Mouse (Mus musculus) G1E (cell line): Measurements from ENCODE around the gene Ppm1h. TPM values are rescaled to one million over a fixed set of nuclear protein-coding genes. Genes with fewer than 3 reads are reported as not detected.

ENCODE experiments used
- ATAC-seq: 2 replicates; pipeline ENCODE4 v1.8.0; 2016; ENCODE audit warnings: mild to moderate bottlenecking; ENCODE audit not compliant: insufficient number of reproducible peaks, poor library complexity, low FRiP score, severe bottlenecking; ENCODE audit errors: extremely low read depth
- DNase-seq: peaks from one replicate; pipeline ENCODE4 v3.0.0; 2012; ENCODE audit warnings: low spot score
- H3K27me3 ChIP-seq: 2 replicates; pipeline ENCODE4 v1.6.1; 2012; ENCODE audit warnings: mild to moderate bottlenecking, low read length, inconsistent platforms; ENCODE audit not compliant: insufficient read depth
- H3K36me3 ChIP-seq: replicated peaks from 2 replicates; pipeline ENCODE3; 2012; ENCODE audit warnings: mild to moderate bottlenecking, inconsistent platforms
- H3K4me1 ChIP-seq: 2 replicates; pipeline ENCODE4 v1.6.1; 2012; ENCODE audit warnings: low read depth, low read length, inconsistent platforms, mixed read lengths; ENCODE audit not compliant: insufficient read depth
- H3K4me3 ChIP-seq: 2 replicates; pipeline ENCODE4 v1.5.1; 2012; ENCODE audit warnings: low read depth, mild to moderate bottlenecking, inconsistent platforms, low read length, moderate library complexity, mixed read lengths
- H3K9me3 ChIP-seq: replicated peaks from 2 replicates; pipeline ENCODE4 v1.6.1; 2012; ENCODE audit warnings: inconsistent platforms
- CTCF ChIP-seq: IDR thresholded peaks from 2 replicates; pipeline ENCODE4 v1.5.1; 2012; ENCODE audit warnings: low read depth, low read length, inconsistent platforms, mixed read lengths
- GATA1 ChIP-seq: IDR thresholded peaks from 2 replicates; pipeline ENCODE4 v1.6.1; 2012; ENCODE audit warnings: borderline replicate concordance, low read length, inconsistent platforms, mixed read lengths
- GATA2 ChIP-seq: IDR thresholded peaks from 2 replicates; pipeline ENCODE4 v1.6.1; 2012; ENCODE audit warnings: low read depth, low read length, inconsistent platforms, borderline replicate concordance
- POLR2AphosphoS5 ChIP-seq: IDR thresholded peaks from 2 replicates; pipeline ENCODE4 v1.6.1; 2012; ENCODE audit warnings: low read depth, low read length, inconsistent platforms; ENCODE audit not compliant: insufficient replicate concordance
- TAL1 ChIP-seq: conservative IDR thresholded peaks from 2 replicates; pipeline ENCODE4 v1.6.1; 2012; ENCODE audit warnings: low read depth, low read length, inconsistent platforms, mixed read lengths
- polyA plus RNA-seq: library from polyadenylated mRNA; stranded (reverse); fragments of >175 nt; gene quantifications from 2 replicates; pipeline ENCODE4 v1.2.3, GENCODE M21; 2012
- total RNA-seq, 2 experiments: library from RNA; stranded (forward) in 1 of 2; stranded (reverse) in 1 of 2; fragments of 200-1000 nt in 1 of 2; fragments of >200 nt in 1 of 2; fragmentation: Nextera tagmentation in 1 of 2; gene quantifications; 2 replicates each; pipeline ENCODE4 v1.2.3; 2014 to 2017

The Ppm1h gene
- total and polyA plus RNA-seq, 3 experiments = 0.27 TPM; not detected in 2

- no peaks in the 10 kb centered on the region for H3K27me3 ChIP-seq
- H3K9me3 ChIP-seq = peaks cover 47% of the 10 kb centered on the region
- ATAC-seq (no peak), DNase-seq (no peak)
- no peaks in the 10 kb centered on the region for H3K36me3 ChIP-seq
- no peak overlapping the region for H3K4me3 ChIP-seq
- H3K4me1 ChIP-seq = no peaks in the 10 kb centered on the region
- TF ChIP-seq CTCF (no peak), TAL1 (no peak), GATA2 (no peak), GATA1 (no peak), POLR2AphosphoS5 (no peak)
These were observed 100.8 kb downstream of the Ppm1h start for GRCm38 (mm10) chr10:122779351-122779750.

- Histone ChIP-seq H3K9me3 (peaks cover 35% of the 10 kb centered on the region), H3K27me3 (no peaks in the 10 kb centered on the region), H3K36me3 (no peaks in the 10 kb centered on the region), H3K4me3 (no peak overlapping the region), H3K4me1 (no peaks in the 10 kb centered on the region)
- no peak for DNase-seq
- TF ChIP-seq CTCF = no peak
- no peak for TF ChIP-seq TAL1
- TF ChIP-seq GATA2 = no peak
- TF ChIP-seq POLR2AphosphoS5 = no peak
- no peak for TF ChIP-seq GATA1
- no peak for ATAC-seq
These were observed 104.2 kb downstream of the Ppm1h start for GRCm38 (mm10) chr10:122782755-122783154.

GRCm38 (mm10) chr10:122789648-122790170 is 111.1 kb downstream of the Ppm1h start:
- DNase-seq (no peak), ATAC-seq (no peak)
- H3K9me3 ChIP-seq = peaks cover 15% of the 10 kb centered on the region
- TF ChIP-seq TAL1 (no peak), GATA2 (no peak), GATA1 (no peak), CTCF (no peak), POLR2AphosphoS5 (no peak)
- no peaks in the 10 kb centered on the region for H3K27me3 ChIP-seq
- H3K36me3 ChIP-seq = no peaks in the 10 kb centered on the region
- no peak overlapping the region for H3K4me3 ChIP-seq
- H3K4me1 ChIP-seq = no peaks in the 10 kb centered on the region

- H3K27me3 ChIP-seq = no peaks in the 10 kb centered on the region
- ATAC-seq (no peak), DNase-seq (no peak)
- H3K4me1 ChIP-seq = no peaks in the 10 kb centered on the region
- H3K36me3 ChIP-seq = no peaks in the 10 kb centered on the region
- no peak overlapping the region for H3K4me3 ChIP-seq
- peaks cover 6% of the 10 kb centered on the region; the same call in 1 of the 2 replicates for H3K9me3 ChIP-seq
- TF ChIP-seq TAL1 (no peak), CTCF (no peak), GATA1 (no peak), POLR2AphosphoS5 (no peak), GATA2 (no peak)
These were observed 113.7 kb downstream of the Ppm1h start for GRCm38 (mm10) chr10:122792021-122792966.

DNA sequence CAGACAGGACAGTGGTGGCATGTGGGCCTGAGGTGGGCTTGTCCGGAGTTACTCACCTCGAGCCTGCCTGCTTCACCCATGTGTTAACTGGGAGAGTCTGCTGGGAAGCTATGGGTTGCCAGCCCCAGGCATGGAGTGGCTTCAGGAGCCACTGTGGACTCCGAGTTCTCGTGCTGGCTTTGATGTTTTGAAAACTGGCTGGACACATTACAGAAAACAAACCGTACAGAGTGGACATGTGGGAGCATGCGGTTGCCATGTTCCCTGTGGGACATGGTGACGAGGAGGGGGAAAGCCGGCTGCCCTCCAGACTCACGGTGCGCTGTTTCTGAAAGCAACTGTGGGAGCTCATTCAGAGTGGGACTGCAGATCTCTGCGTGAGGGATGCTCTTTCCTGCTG is 114.6 kb downstream of the Ppm1h start:
- Histone ChIP-seq H3K9me3 (peaks cover 4% of the 10 kb centered on the region; the same call in 1 of the 2 replicates), H3K27me3 (no peaks in the 10 kb centered on the region), H3K4me1 (no peaks in the 10 kb centered on the region), H3K36me3 (no peaks in the 10 kb centered on the region), H3K4me3 (no peak overlapping the region)
- TF ChIP-seq CTCF = no peak
- DNase-seq = no peak
- no peak for ATAC-seq

DNA sequence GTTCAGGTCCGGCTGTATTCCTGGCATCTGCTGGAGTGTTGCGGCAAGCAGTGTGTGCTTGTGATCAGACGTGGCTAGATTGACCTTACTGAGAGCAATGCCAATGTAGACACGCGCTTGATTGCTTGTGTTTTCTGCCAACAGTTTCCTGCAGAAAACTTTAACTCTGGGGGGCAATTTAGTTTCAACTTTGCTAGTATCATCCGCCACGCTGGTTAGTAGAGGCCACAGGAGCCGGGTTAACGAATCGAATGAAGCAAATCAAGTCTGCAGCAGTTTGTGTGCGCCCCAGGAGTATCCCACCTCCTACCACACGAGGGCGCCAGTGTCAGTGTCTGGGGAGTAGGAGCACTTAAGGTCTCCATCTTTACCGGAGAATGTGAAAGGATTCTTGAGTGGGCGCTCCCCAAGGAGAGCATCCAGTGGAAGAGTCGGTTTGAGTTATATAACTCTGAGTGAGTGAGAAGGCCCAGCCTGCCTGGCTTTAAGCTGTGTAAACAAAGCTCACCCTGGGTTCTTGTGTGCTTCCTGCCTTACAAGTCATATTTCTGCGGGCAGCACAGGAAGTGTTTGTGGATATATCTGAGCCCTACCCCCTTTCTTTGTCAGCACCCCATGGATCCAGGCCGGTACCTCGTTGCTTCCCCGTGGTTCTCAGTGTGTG is 115.8 kb downstream of the Ppm1h start:
- DNase-seq = no peak
- peak; percentile 28; the same call in 1 of the 2 replicates for ATAC-seq
- no peaks in the 10 kb centered on the region; the same call in 1 of the 2 replicates for H3K9me3 ChIP-seq
- H3K4me3 ChIP-seq = no peak overlapping the region
- no peaks in the 10 kb centered on the region for H3K4me1 ChIP-seq
- peak; percentile 47 for TF ChIP-seq CTCF
- TF ChIP-seq GATA2 = no peak
- no peak for TF ChIP-seq TAL1
- no peaks in the 10 kb centered on the region for H3K27me3 ChIP-seq
- H3K36me3 ChIP-seq = no peaks in the 10 kb centered on the region
